In the genomic region with DNA sequence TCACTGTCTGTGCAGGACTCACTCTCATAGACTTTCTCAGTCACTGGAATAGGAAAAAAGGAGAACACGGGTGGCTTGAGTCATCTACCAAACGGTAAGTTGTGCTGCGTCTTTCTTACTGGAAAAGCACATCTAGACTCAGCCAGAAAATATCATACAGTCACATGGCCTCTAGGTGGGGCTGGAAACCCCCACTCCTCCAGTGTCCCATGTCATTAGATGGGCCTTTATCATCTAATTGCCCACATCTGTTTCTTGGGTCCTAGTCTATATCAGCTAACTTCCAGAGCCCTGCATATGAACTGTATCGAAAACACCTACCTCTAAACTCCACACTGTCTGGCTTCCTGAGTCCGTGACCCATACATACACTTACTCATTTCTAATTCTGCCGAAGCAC, we compare ENCODE assay signal across 26 mouse cellular contexts. TPM values are rescaled to one million over a fixed set of nuclear protein-coding genes. Genes with fewer than 3 reads are reported as not detected.
DNase-seq lines count a peak whose midpoint lies in the region; ATAC-seq and TF ChIP-seq lines count a peak whose summit lies in the region.
"Had no signal": no experiment of that assay in that cellular context is flagged by ENCODE, and none has a peak within 500 bp of the region (broad histone marks: within the 10 kb centered on the region; RNA-seq: fewer than 3 reads in every experiment).

No protein-coding gene starts in this region.

- WGBS in kidney, postnatal 0 days = 94% methylated on average over 6 of the region's 6 CpGs

- H3K9ac ChIP-seq in kidney, postnatal 0 days (ENCODE audit: low read depth, low read length) = no peak overlapping the region
- H3K9ac ChIP-seq: forebrain, embryonic 13.5 days; heart, embryonic 13.5 days; hindbrain, embryonic 12.5 days had no signal

- H3K27me3 ChIP-seq in kidney, postnatal 0 days (ENCODE audit: insufficient read depth, low read length) = no peaks in the 10 kb centered on the region
- H3K27me3 ChIP-seq: forebrain, embryonic 13.5 days; heart, embryonic 13.5 days; hindbrain, embryonic 12.5 days had no signal

- no peak overlapping the region for H3K4me2 ChIP-seq in kidney, postnatal 0 days (ENCODE audit: low read length)
- H3K4me2 ChIP-seq: forebrain, embryonic 13.5 days; heart, embryonic 13.5 days; hindbrain, embryonic 12.5 days; midbrain, embryonic 11.5 days had no signal

- H3K4me1 ChIP-seq in kidney, postnatal 0 days (replicated peaks; ENCODE audit: insufficient read depth, low read length) = no peaks in the 10 kb centered on the region
- H3K4me1 ChIP-seq: forebrain, embryonic 13.5 days; hindbrain, embryonic 12.5 days; limb, embryonic 10.5 days had no signal

- H3K27ac ChIP-seq in kidney, postnatal 0 days = no peak overlapping the region
- H3K27ac ChIP-seq: forebrain, embryonic 13.5 days; heart, embryonic 13.5 days; hindbrain, embryonic 12.5 days; layer of hippocampus, adult 2 months; limb, embryonic 10.5 days; macrophage had no signal

- no peak overlapping the region for H3K4me3 ChIP-seq in kidney, postnatal 0 days (replicated peaks; ENCODE audit: low read depth, low read length)
- H3K4me3 ChIP-seq: forebrain, embryonic 13.5 days; heart, embryonic 13.5 days; hindbrain, embryonic 12.5 days; layer of hippocampus, adult 2 months; limb, embryonic 10.5 days had no signal

- H3K9me3 ChIP-seq in kidney, postnatal 0 days (replicated peaks; ENCODE audit: low read length) = no peaks in the 10 kb centered on the region
- H3K9me3 ChIP-seq: forebrain, embryonic 13.5 days; heart, embryonic 13.5 days; hindbrain, embryonic 12.5 days; limb, embryonic 10.5 days had no signal

- peak; percentile 30; the same call in 1 of the 2 replicates for TF ChIP-seq CTCF in kidney, postnatal 0 days (IDR thresholded peaks at IDR 0.05; ENCODE audit: low read depth)

- peak; percentile 12 for DNase-seq in embryo, embryonic 10.5 days (ENCODE audit: low spot score)
- DNase-seq in embryo, embryonic 9.5 days (ENCODE audit: extremely low spot score) = no peak
- no peak for DNase-seq in kidney, postnatal 0 days (ENCODE audit: low spot score)
- no peak for DNase-seq in kidney, postnatal 14 days
- DNase-seq in retina, embryonic 14.5 days (ENCODE audit: low spot score) = peak; percentile 10
- DNase-seq in retina, postnatal 1 day = no peak
- DNase-seq in spleen, postnatal 14 days (ENCODE audit: low spot score in 2 of 2) = no peak
- DNase-seq in spleen, adult 12 weeks (ENCODE audit: low spot score) = no peak
- DNase-seq: adrenal gland, postnatal 25 days; cerebellum, adult 9-10 months; gastrocnemius, postnatal 14 days; heart, adult 18-20 months; heart, postnatal 14 days; kidney, adult 8-10 months; kidney, postnatal 25 days; liver; lung, adult 2 months; right cerebral cortex, postnatal 14 days; thymus, adult 18-20 months had no signal

- ATAC-seq in kidney, postnatal 0 days (replicated peaks; ENCODE audit: low FRiP score, low read depth) = no peak
- ATAC-seq: forebrain, embryonic 13.5 days had no signal

- peaks cover 37% of the 10 kb centered on the region for H3K36me3 ChIP-seq in kidney, postnatal 0 days (ENCODE audit: insufficient read depth, low read length)

RNA-seq across cellular contexts. Expression of a gene that starts 37.6 kb away (rescaled TPM):
- 34.8 and 42.1 TPM in 2 replicates for polyA plus RNA-seq in kidney, postnatal 0 days (2015; fragmentation: Nextera tagmentation; extraction: Ambion mirVana)

Comparison
In these comparisons a context has a peak if more than half of its experiments do, and no peak if none do; other contexts are left out.
1. DNase-seq: peak in embryo, embryonic 10.5 days (single experiment) and retina, embryonic 14.5 days (single experiment); none in embryo, embryonic 9.5 days (single experiment), kidney, postnatal 0 days (single experiment), kidney, postnatal 14 days (single experiment), retina, postnatal 1 day (single experiment), spleen, postnatal 14 days (0 of 2) and spleen, adult 12 weeks (single experiment).